Mouse (Mus musculus) embryonic facial prominence, embryonic 10.5 days (tissue): ENCODE measurements at regions not wholly inside any gene's neighbourhood (a gene's known extent, or its start where the extent isn't known, plus 50 kb on each side); places are given as distances from the start of the nearest gene placed in this dataset.
A peak's percentile ranks its signal among the peaks of the same experiment; 100 is the strongest.

ENCODE experiments used
- DNase-seq: peaks from one replicate; pipeline ENCODE4 v3.0.0-alpha.2; 2017; ENCODE audit warnings: low spot score
- H3K27ac ChIP-seq: fragments of 300-500 bp; sonication (generic); replicated peaks from 2 replicates; pipeline ENCODE4 v1.5.1; 2016; ENCODE audit warnings: mild to moderate bottlenecking
- H3K27me3 ChIP-seq: fragments of 300-500 bp; sonication (generic); replicated peaks from 2 replicates; pipeline ENCODE4 v1.6.1; 2016; ENCODE audit warnings: low read depth, mild to moderate bottlenecking; ENCODE audit not compliant: poor library complexity, severe bottlenecking
- H3K36me3 ChIP-seq: fragments of 300-500 bp; sonication (generic); replicated peaks from 2 replicates; pipeline ENCODE4 v1.6.1; 2016; ENCODE audit warnings: mild to moderate bottlenecking, moderate library complexity
- H3K4me1 ChIP-seq: fragments of 300-500 bp; sonication (generic); 2 replicates; pipeline ENCODE4 v1.6.1; 2016
- H3K4me3 ChIP-seq: fragments of 300-500 bp; sonication (generic); 2 replicates; pipeline ENCODE4 v1.5.1; 2016; ENCODE audit warnings: mild to moderate bottlenecking, moderate library complexity
- H3K9me3 ChIP-seq: fragments of 300-500 bp; sonication (generic); 2 replicates; pipeline ENCODE4 v1.6.1; 2016; ENCODE audit warnings: mild to moderate bottlenecking
- WGBS: fragments of 180-500 bp; shearing (Covaris S2); methylation state at CpG from one replicate; pipeline ENCODE4 v1.1.7; 2016; 5-methylcytosine and 5-hydroxymethylcytosine counted together

GRCm38 (mm10) chr8:77825786-77826185 lies 101.5 kb upstream of the Ednra start:
- WGBS = 77% methylated on average over 1 of the region's 1 CpGs
- Histone ChIP-seq H3K27me3 (no peaks in the 10 kb centered on the region), H3K27ac (no peak overlapping the region), H3K4me3 (no peak overlapping the region), H3K9me3 (no peaks in the 10 kb centered on the region), H3K4me1 (peaks cover 43% of the 10 kb centered on the region), H3K36me3 (no peaks in the 10 kb centered on the region)
- no peak for DNase-seq

DNA sequence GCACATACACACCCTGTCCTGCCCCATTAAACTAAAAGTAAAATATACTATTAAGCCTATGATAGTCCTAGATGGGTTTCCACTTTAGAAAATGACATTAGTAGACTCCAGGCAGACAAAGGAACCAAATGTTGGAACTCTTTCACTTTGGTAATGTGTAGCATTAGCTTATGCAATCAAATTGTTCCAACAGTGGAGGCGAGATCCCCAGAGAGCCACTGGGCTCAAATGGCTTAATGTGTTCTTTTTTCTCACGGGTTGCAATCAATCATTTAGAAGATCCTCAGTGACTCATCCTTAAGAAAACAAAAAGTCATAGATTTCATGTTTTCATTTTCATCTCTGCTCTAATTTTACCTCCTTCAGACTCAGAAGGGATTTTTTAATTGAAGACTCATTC lies 102.0 kb upstream of the Ednra start:
- no peak for DNase-seq
- no peaks in the 10 kb centered on the region for H3K27me3 ChIP-seq
- 70% methylated on average over 2 of the region's 2 CpGs for WGBS
- H3K9me3 ChIP-seq = no peaks in the 10 kb centered on the region
- no peaks in the 10 kb centered on the region for H3K36me3 ChIP-seq
- no peak overlapping the region for H3K27ac ChIP-seq
- peaks cover 47% of the 10 kb centered on the region for H3K4me1 ChIP-seq
- H3K4me3 ChIP-seq = no peak overlapping the region

DNA sequence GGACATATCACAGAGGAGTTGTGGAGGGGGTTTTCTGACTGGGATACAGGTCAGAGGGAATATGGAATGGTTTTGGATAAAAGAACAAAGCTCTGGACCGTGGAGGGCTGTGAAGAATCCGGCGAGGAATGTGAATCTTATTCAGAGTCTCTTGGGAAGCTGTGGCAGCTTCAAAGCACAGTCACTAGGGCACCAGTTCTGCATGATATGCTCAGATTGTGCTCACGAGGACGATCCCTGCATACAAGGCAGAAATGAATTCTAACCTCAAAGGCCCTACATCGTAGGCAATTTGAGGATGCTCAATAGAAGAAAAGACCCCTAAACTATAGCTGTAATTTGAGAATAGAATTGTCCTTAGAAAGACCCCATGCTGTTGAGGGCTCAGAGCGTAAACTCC lies 103.8 kb upstream of the Ednra start:
- Histone ChIP-seq H3K4me3 (no peak overlapping the region), H3K27ac (peak overlapping the region; percentile 86), H3K9me3 (no peaks in the 10 kb centered on the region), H3K4me1 (peaks cover 52% of the 10 kb centered on the region), H3K27me3 (no peaks in the 10 kb centered on the region), H3K36me3 (no peaks in the 10 kb centered on the region)
- WGBS = 22% methylated on average over 7 of the region's 7 CpGs
- DNase-seq = peak; percentile 30

- peak; percentile 84 for DNase-seq
- Histone ChIP-seq H3K27me3 (no peaks in the 10 kb centered on the region), H3K9me3 (no peaks in the 10 kb centered on the region), H3K4me3 (no peak overlapping the region), H3K36me3 (no peaks in the 10 kb centered on the region), H3K27ac (peak overlapping the region; percentile 86), H3K4me1 (peaks cover 52% of the 10 kb centered on the region)
- WGBS = 35% methylated on average over 5 of the region's 5 CpGs
Measured at GRCm38 (mm10) chr8:77829126-77829748, 105.0 kb upstream of the Ednra start.

DNA sequence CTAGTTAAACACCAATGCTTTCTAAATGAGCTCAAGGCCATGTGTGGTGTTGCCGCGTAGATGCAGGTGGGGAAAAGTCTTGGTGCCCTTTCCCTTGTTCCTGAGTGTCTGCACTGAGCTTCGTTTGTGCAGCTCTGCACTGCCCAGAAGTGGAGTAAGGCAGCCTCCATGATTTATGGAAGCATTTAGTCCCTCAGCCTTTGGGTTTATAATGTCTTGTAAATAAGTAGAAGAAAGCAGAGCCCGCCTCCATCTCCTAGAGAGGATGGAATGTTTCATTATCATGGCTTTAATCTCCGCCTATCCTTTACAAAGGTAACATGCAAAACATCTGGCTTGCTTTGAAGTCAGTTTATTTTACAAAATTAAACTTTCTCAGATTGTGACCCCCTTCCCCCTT lies 105.5 kb upstream of the Ednra start:
- Histone ChIP-seq H3K27ac (peak overlapping the region; percentile 86), H3K27me3 (no peaks in the 10 kb centered on the region), H3K9me3 (no peaks in the 10 kb centered on the region), H3K36me3 (no peaks in the 10 kb centered on the region), H3K4me1 (peaks cover 58% of the 10 kb centered on the region), H3K4me3 (no peak overlapping the region)
- DNase-seq = peak; percentile 50
- WGBS = 45% methylated on average over 5 of the region's 5 CpGs

GRCm38 (mm10) chr8:77834283-77834682 lies 110.0 kb upstream of the Ednra start:
- 81% methylated on average over 6 of the region's 6 CpGs for WGBS
- Histone ChIP-seq H3K4me1 (peaks cover 34% of the 10 kb centered on the region), H3K36me3 (no peaks in the 10 kb centered on the region), H3K27ac (peak overlapping the region; percentile 63), H3K9me3 (no peaks in the 10 kb centered on the region), H3K27me3 (no peaks in the 10 kb centered on the region), H3K4me3 (no peak overlapping the region)
- no peak for DNase-seq

DNA sequence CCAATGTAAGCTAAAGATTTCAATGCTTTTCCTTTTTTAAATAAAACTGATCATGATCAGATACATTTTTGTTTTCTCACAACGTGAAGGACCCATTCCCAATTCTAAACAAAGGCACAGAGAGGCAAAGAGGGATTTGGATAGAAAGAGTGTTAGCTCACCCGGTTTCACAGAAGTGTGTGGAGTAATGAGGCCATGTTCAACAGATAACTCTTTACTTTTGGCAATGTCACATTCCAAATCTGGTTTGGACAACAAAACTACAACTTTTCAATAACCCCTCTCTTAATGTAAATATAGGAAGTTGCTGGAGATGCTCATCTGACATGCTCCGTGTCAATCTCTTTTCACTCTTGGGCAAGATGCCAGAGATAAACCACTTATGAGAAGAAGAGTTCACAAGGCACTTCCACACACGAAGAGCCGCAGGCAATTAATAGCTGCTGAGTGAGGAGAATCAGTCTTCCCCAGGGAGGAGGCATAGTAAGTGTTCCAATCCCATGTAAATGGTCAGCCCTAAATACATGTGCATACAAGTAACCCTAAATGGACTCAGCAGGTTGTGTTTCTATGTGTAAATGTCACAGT lies 112.7 kb upstream of the Ednra start:
- no peaks in the 10 kb centered on the region for H3K9me3 ChIP-seq
- 83% methylated on average over 5 of the region's 5 CpGs for WGBS
- no peaks in the 10 kb centered on the region for H3K27me3 ChIP-seq
- H3K27ac ChIP-seq = no peak overlapping the region
- peaks cover 19% of the 10 kb centered on the region for H3K4me1 ChIP-seq
- no peaks in the 10 kb centered on the region for H3K36me3 ChIP-seq
- DNase-seq = no peak
- H3K4me3 ChIP-seq = no peak overlapping the region

DNA sequence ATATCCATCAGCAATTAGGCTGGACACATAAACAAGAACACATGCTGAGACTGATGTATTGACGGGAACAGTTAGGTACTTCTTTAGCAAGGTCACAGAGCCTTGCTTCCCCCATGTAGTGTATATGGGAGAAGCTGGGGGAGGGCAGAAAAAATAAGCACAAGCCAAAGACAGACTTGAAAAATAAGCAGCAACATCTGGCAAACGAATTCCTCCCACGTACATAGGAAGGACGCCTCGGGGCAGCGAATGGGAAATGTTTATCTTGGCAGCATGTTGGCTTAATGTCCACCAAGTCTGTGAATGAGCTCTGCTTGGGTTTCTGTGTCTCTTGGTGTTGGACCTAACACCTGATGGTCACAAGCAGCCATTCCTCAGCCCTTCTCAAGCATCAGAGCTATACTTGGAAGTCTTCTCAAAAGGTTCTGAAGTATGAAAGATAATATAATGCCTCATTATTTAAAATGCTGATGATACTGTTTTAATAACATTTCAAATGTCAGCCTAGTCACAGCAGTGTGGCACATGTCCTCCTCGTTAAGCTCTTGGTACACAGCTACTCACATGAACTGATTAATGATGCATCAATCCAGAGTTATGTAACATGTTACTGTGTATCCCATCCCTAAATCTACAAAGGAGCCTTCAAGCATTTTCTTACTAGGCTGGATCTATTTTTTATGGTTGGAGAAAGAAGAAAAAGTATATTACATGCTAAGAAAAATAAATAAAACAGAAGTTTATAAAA lies 118.3 kb upstream of the Ednra start:
- Histone ChIP-seq H3K9me3 (no peaks in the 10 kb centered on the region), H3K27me3 (no peaks in the 10 kb centered on the region), H3K4me3 (no peak overlapping the region), H3K4me1 (peaks cover 16% of the 10 kb centered on the region), H3K27ac (no peak overlapping the region), H3K36me3 (no peaks in the 10 kb centered on the region)
- DNase-seq = peak; percentile 72
- WGBS = 44% methylated on average over 7 of the region's 7 CpGs

GRCm38 (mm10) chr8:77843229-77843628 lies 119.0 kb upstream of the Ednra start:
- Histone ChIP-seq H3K4me3 (no peak overlapping the region), H3K27me3 (no peaks in the 10 kb centered on the region), H3K36me3 (no peaks in the 10 kb centered on the region), H3K9me3 (no peaks in the 10 kb centered on the region), H3K27ac (peak overlapping the region; percentile 66; the same call in 1 of the 2 replicates), H3K4me1 (peaks cover 16% of the 10 kb centered on the region)
- DNase-seq = no peak
- WGBS = 47% methylated on average over 3 of the region's 3 CpGs

GRCm38 (mm10) chr8:77850523-77850922 lies 126.3 kb upstream of the Ednra start:
- Histone ChIP-seq H3K36me3 (no peaks in the 10 kb centered on the region), H3K4me3 (no peak overlapping the region), H3K27ac (no peak overlapping the region), H3K4me1 (no peaks in the 10 kb centered on the region), H3K27me3 (no peaks in the 10 kb centered on the region), H3K9me3 (0 out of 2 replicates have a peak, but pooled peaks cover 5% of the 10 kb centered on the region)
- no peak for DNase-seq
- WGBS = 75% methylated on average over 5 of the region's 5 CpGs

GRCm38 (mm10) chr8:77870264-77870663 lies 146.0 kb upstream of the Ednra start:
- no peaks in the 10 kb centered on the region for H3K27me3 ChIP-seq
- DNase-seq = no peak
- H3K27ac ChIP-seq = no peak overlapping the region
- no peak overlapping the region for H3K4me3 ChIP-seq
- H3K9me3 ChIP-seq = no peaks in the 10 kb centered on the region
- H3K36me3 ChIP-seq = no peaks in the 10 kb centered on the region
- no peaks in the 10 kb centered on the region for H3K4me1 ChIP-seq
- WGBS = 35% methylated on average over 6 of the region's 6 CpGs

DNA sequence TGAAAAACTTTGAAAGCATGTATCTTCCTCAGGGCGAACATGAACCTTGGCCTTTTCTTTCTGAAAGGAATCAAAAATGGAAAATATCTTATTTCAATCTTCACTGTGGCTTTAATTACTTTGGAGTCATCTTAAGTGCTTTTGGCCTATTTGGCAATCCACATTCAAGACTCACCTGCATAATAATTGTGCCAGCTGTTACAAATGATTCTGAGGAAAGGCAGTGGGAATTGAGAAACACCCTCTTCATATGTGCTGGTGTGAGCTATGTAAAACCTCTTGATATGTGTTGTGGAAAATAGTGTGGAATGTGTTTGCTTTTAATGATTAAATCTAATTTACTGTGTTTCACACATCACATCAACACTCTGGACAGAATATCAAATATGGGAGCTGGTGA lies 148.5 kb upstream of the Ednra start:
- no peaks in the 10 kb centered on the region for H3K4me1 ChIP-seq
- no peak overlapping the region for H3K27ac ChIP-seq
- H3K9me3 ChIP-seq = no peaks in the 10 kb centered on the region
- no peaks in the 10 kb centered on the region for H3K27me3 ChIP-seq
- WGBS = 92% methylated on average over 1 of the region's 1 CpGs
- no peak for DNase-seq
- H3K4me3 ChIP-seq = no peak overlapping the region
- H3K36me3 ChIP-seq = no peaks in the 10 kb centered on the region

- WGBS = 88% methylated on average over 3 of the region's 3 CpGs
- no peaks in the 10 kb centered on the region for H3K36me3 ChIP-seq
- no peak overlapping the region for H3K4me3 ChIP-seq
- H3K27ac ChIP-seq = no peak overlapping the region
- DNase-seq = no peak
- H3K9me3 ChIP-seq = no peaks in the 10 kb centered on the region
- no peaks in the 10 kb centered on the region for H3K4me1 ChIP-seq
- no peaks in the 10 kb centered on the region for H3K27me3 ChIP-seq
Measured at GRCm38 (mm10) chr8:77919776-77920175, 195.5 kb upstream of the Ednra start.
